Mouse (Mus musculus) MEL (cell line): ENCODE measurements around the gene P2ry6. TPM values are rescaled to one million over a fixed set of nuclear protein-coding genes. Genes with fewer than 3 reads are reported as not detected.

Experiments
- DNase-seq: peaks from one replicate; pipeline ENCODE4 v3.0.0; 2011; ENCODE audit warnings: low read depth, low spot score
- H3K27ac ChIP-seq: 2 replicates; pipeline ENCODE4 v1.5.1; 2012; ENCODE audit warnings: low read depth, mild to moderate bottlenecking, control low read depth, low read length, moderate library complexity; ENCODE audit not compliant: control insufficient read depth
- H3K27me3 ChIP-seq, 2 experiments: fragments of 150-350 bp in 1 of 2; sonication (generic) in 1 of 2; 2 replicates each; pipeline ENCODE4 v1.6.1; 2012; ENCODE audit warnings: low read length in 2 of 2, mild to moderate bottlenecking in 2 of 2, improper control_type of control experiment in 1 of 2, moderate library complexity in 1 of 2; ENCODE audit not compliant: insufficient read depth in 2 of 2, control insufficient read depth in 1 of 2
- H3K36me3 ChIP-seq, 2 experiments: 2 replicates each; pipeline ENCODE4 v1.6.1; 2012 to 2014; ENCODE audit warnings: low read length in 2 of 2, improper control_type of control experiment in 1 of 2, inconsistent platforms in 1 of 2, mild to moderate bottlenecking in 1 of 2; ENCODE audit not compliant: insufficient read depth in 2 of 2, control insufficient read depth in 1 of 2
- H3K4me1 ChIP-seq, 2 experiments: fragments of 150-350 bp in 1 of 2; sonication (generic) in 1 of 2; 2 replicates each; pipeline ENCODE4 v1.6.1; 2012; ENCODE audit warnings: low read length in 2 of 2, improper control_type of control experiment in 1 of 2, mild to moderate bottlenecking in 1 of 2; ENCODE audit not compliant: insufficient read depth in 2 of 2, control insufficient read depth in 1 of 2
- H3K4me3 ChIP-seq, 2 experiments: fragments of 150-350 bp in 1 of 2; sonication (generic) in 1 of 2; 2 replicates each; pipeline ENCODE4 v1.5.1; 2012; ENCODE audit warnings: low read depth in 2 of 2, low read length in 2 of 2, mild to moderate bottlenecking in 2 of 2, moderate library complexity in 2 of 2, control low read depth in 1 of 2, improper control_type of control experiment in 1 of 2; ENCODE audit not compliant: control insufficient read depth in 1 of 2, insufficient read depth in 1 of 2
- H3K79me2 ChIP-seq: 2 replicates; pipeline ENCODE4 v1.6.1; 2012; ENCODE audit warnings: mild to moderate bottlenecking, low read length, moderate library complexity; ENCODE audit not compliant: control insufficient read depth, poor library complexity, insufficient read depth
- H3K9ac ChIP-seq: 2 replicates; pipeline ENCODE4 v1.6.1; 2012; ENCODE audit warnings: low read depth, mild to moderate bottlenecking, control low read depth, low read length, moderate library complexity; ENCODE audit not compliant: control insufficient read depth, poor library complexity, severe bottlenecking
- H3K9me3 ChIP-seq: fragments of 150-350 bp; sonication (generic); replicated peaks from 2 replicates; pipeline ENCODE4 v1.6.1; 2012; ENCODE audit warnings: mild to moderate bottlenecking, low read length, improper control_type of control experiment, moderate library complexity; ENCODE audit not compliant: insufficient read depth
- CTCF ChIP-seq, 3 experiments: IDR thresholded peaks in 2 of 3; conservative IDR thresholded peaks in 1 of 3; 2 replicates each; pipeline ENCODE4 v1.5.1; 2011 to 2012; ENCODE audit warnings: low read length in 3 of 3, low read depth in 2 of 3, mild to moderate bottlenecking in 2 of 3, improper control_type of control experiment in 1 of 3, inconsistent platforms in 1 of 3, mixed read lengths in 1 of 3, moderate library complexity in 1 of 3; ENCODE audit not compliant: control insufficient read depth in 1 of 3, insufficient read depth in 1 of 3, poor library complexity in 1 of 3, severe bottlenecking in 1 of 3
- E2F4 ChIP-seq: IDR thresholded peaks from 2 replicates; pipeline ENCODE4 v1.6.1; 2011; ENCODE audit warnings: low read depth, low read length, improper control_type of control experiment, borderline replicate concordance
- ETS1 ChIP-seq: IDR thresholded peaks from 2 replicates; pipeline ENCODE4 v1.6.1; 2012; ENCODE audit warnings: low read depth, mild to moderate bottlenecking, inconsistent platforms, low read length, improper control_type of control experiment, moderate library complexity
- GABPA ChIP-seq: IDR thresholded peaks from 2 replicates; pipeline ENCODE4 v1.6.1; 2012; ENCODE audit warnings: low read depth, mild to moderate bottlenecking, inconsistent platforms, low read length, improper control_type of control experiment, moderate library complexity
- HCFC1 ChIP-seq: IDR thresholded peaks from 2 replicates; pipeline ENCODE4 v1.6.1; 2012; ENCODE audit warnings: low read depth, mild to moderate bottlenecking, inconsistent platforms, low read length, improper control_type of control experiment, moderate library complexity
- JUND ChIP-seq: IDR thresholded peaks from 2 replicates; pipeline ENCODE4 v1.6.1; 2011; ENCODE audit warnings: low read depth, mild to moderate bottlenecking, improper control_type of control experiment, low read length
- KAT2A ChIP-seq: conservative IDR thresholded peaks from 2 replicates; pipeline ENCODE4 v1.6.1; 2012; ENCODE audit warnings: low read depth, low read length, improper control_type of control experiment, inconsistent platforms
- MAX ChIP-seq: IDR thresholded peaks from 2 replicates; pipeline ENCODE4 v1.6.1; 2011; ENCODE audit warnings: low read length, improper control_type of control experiment
- MAZ ChIP-seq: IDR thresholded peaks from 2 replicates; pipeline ENCODE4 v1.6.1; 2012; ENCODE audit warnings: low read depth, mild to moderate bottlenecking, inconsistent platforms, low read length, improper control_type of control experiment
- MEF2A ChIP-seq: IDR thresholded peaks from 2 replicates; pipeline ENCODE4 v1.6.1; 2014; ENCODE audit warnings: low read depth, mild to moderate bottlenecking, inconsistent platforms, low read length, improper control_type of control experiment; ENCODE audit not compliant: poor library complexity, insufficient replicate concordance, severe bottlenecking; ENCODE audit errors: extremely low read depth
- MYB ChIP-seq: IDR thresholded peaks from 2 replicates; pipeline ENCODE4 v1.6.1; 2011; ENCODE audit warnings: mild to moderate bottlenecking, low read depth, low read length, improper control_type of control experiment
- POLR2AphosphoS5 ChIP-seq: IDR thresholded peaks from 2 replicates; pipeline ENCODE4 v1.6.1; 2012; ENCODE audit warnings: low read depth, borderline replicate concordance, mild to moderate bottlenecking, inconsistent platforms, low read length, moderate library complexity, mixed read lengths
- RCOR1 ChIP-seq: IDR thresholded peaks from 2 replicates; pipeline ENCODE4 v1.6.1; 2012; ENCODE audit warnings: low read depth, mild to moderate bottlenecking, inconsistent platforms, low read length, improper control_type of control experiment
- SMC3 ChIP-seq: IDR thresholded peaks from 2 replicates; pipeline ENCODE4 v1.6.1; 2011; ENCODE audit warnings: low read depth, low read length, improper control_type of control experiment
- TAL1 ChIP-seq: IDR thresholded peaks from 2 replicates; pipeline ENCODE4 v1.6.1; 2012; ENCODE audit warnings: mild to moderate bottlenecking, inconsistent platforms, low read length, moderate library complexity, mixed read lengths
- TCF12 ChIP-seq: IDR thresholded peaks from 2 replicates; pipeline ENCODE4 v1.6.1; 2014; ENCODE audit warnings: low read depth, mild to moderate bottlenecking, inconsistent platforms, low read length, improper control_type of control experiment, moderate library complexity
- ZMIZ1 ChIP-seq: IDR thresholded peaks from 2 replicates; pipeline ENCODE4 v1.6.1; 2012; ENCODE audit warnings: low read depth, mild to moderate bottlenecking, inconsistent platforms, low read length, improper control_type of control experiment, moderate library complexity
- ZNF384 ChIP-seq: IDR thresholded peaks from 2 replicates; pipeline ENCODE4 v1.6.1; 2012; ENCODE audit warnings: low read depth, mild to moderate bottlenecking, inconsistent platforms, low read length, improper control_type of control experiment
- polyA plus RNA-seq, 2 experiments: library from polyadenylated mRNA; stranded (reverse) in 1 of 2; unstranded in 1 of 2; fragments of >175 nt in 1 of 2; fragments of >200 nt in 1 of 2; gene quantifications; 2 replicates each; pipeline versions ENCODE4 v1.2.1 to v1.2.4; 2012; ENCODE audit warnings: low replicate concordance in 2 of 2, low read depth in 1 of 2; ENCODE audit not compliant: insufficient read length in 2 of 2, insufficient read depth in 1 of 2, missing spikeins in 1 of 2
- total RNA-seq: library from RNA; depleted of rRNA; stranded (reverse); fragments of 300-350 nt; gene quantifications from 2 replicates; pipeline ENCODE4 v1.2.3, GENCODE M21; 2012

Gene P2ry6
- total and polyA plus RNA-seq, 3 experiments: not detected

DNA sequence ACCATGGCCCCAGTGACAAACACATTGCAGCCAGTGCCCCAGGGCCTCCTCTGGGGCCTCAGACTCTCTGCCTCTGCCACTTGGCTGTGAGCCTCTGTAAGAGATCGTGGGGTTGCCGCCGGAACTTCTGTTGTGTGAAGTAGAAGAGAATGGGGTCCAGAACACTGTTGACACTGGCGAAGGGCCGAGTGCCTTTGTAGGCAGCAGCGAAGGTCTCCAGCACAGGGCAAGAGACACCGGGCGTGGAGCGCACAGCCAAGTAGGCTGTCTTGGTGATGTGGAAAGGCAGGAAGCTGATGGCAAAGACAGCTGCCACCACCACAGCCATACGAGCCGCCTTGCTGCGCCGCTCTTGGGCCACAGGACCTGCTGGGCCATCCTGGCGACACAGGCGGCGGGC lies 36.3 kb downstream of the P2ry6 start:
- Histone ChIP-seq H3K9ac (no peak overlapping the region), H3K27ac (no peak overlapping the region), H3K9me3 (no peaks in the 10 kb centered on the region), H3K4me1 (no peaks in the 10 kb centered on the region), H3K27me3 (peaks cover 0 to 2% of the 10 kb centered on the region in 2 experiments; a peak in 1 of 4 replicates), H3K79me2 (no peaks in the 10 kb centered on the region), H3K4me3 (no peak overlapping the region), H3K36me3 (no peaks in the 10 kb centered on the region)
- DNase-seq: no peak
- TF ChIP-seq JUND: no peak
- no peak for TF ChIP-seq ETS1
- TF ChIP-seq POLR2AphosphoS5: no peak
- no peak for TF ChIP-seq MYB
- no peak for TF ChIP-seq ZNF384

DNA sequence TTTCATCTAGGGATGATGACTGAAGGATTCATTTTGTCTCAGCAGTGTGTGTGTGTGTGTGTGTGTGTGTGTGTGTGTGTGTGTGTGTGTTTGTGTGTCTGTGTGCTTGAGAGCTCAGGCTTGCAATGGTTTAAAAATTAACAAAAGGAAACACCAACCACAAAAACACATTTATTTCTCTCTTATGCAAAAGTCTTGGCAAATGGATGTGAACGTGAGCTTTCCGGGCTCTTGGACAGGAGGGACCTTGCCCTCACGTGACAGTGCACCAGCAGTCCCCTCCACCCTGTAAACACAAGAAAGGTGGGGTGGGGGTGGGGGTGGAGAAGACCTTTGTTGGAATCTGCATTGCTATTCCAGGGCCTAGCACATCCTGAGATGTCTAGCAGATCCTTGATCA lies 37.0 kb downstream of the P2ry6 start:
- TF ChIP-seq MEF2A (no peak), MAZ (no peak), CTCF (IDR thresholded peaks at IDR 0.05 in 2 of 3, conservative IDR thresholded peaks at IDR 0.05 in 1 of 3; ENCODE audit: control insufficient read depth in 1 of 3, insufficient read depth in 1 of 3, low read depth in 2 of 3, low read length in 3 of 3, poor library complexity in 1 of 3, severe bottlenecking in 1 of 3) (no peak), JUND (no peak), E2F4 (no peak), GABPA (no peak), TAL1 (no peak), SMC3 (no peak), TCF12 (no peak), HCFC1 (no peak), KAT2A (no peak), MAX (no peak), ZMIZ1 (no peak), RCOR1 (no peak), POLR2AphosphoS5 (no peak)
- Histone ChIP-seq H3K4me3 (no peak overlapping the region), H3K9ac (no peak overlapping the region), H3K4me1 (no peaks in the 10 kb centered on the region), H3K79me2 (no peaks in the 10 kb centered on the region), H3K27me3 (peaks cover 0 to 4% of the 10 kb centered on the region in 2 experiments; a peak in 1 of 4 replicates), H3K27ac (no peak overlapping the region), H3K36me3 (no peaks in the 10 kb centered on the region), H3K9me3 (no peaks in the 10 kb centered on the region)
- no peak for DNase-seq
